Mouse (Mus musculus) MEL (cell line): Measurements from ENCODE around the gene Stx5a.

Source experiments
- CTCF ChIP-seq, 3 experiments: IDR thresholded peaks in 2 of 3; conservative IDR thresholded peaks in 1 of 3; 2 replicates each; pipeline ENCODE4 v1.5.1; 2011 to 2012; ENCODE audit warnings: low read length in 3 of 3, low read depth in 2 of 3, mild to moderate bottlenecking in 2 of 3, improper control_type of control experiment in 1 of 3, inconsistent platforms in 1 of 3, mixed read lengths in 1 of 3, moderate library complexity in 1 of 3; ENCODE audit not compliant: control insufficient read depth in 1 of 3, insufficient read depth in 1 of 3, poor library complexity in 1 of 3, severe bottlenecking in 1 of 3
- EP300 ChIP-seq, 2 experiments: IDR thresholded peaks; 2 replicates each; pipeline ENCODE4 v1.6.1; 2011; ENCODE audit warnings: improper control_type of control experiment in 2 of 2, low read length in 2 of 2, low read depth in 1 of 2, mild to moderate bottlenecking in 1 of 2
- RAD21 ChIP-seq: IDR thresholded peaks from 2 replicates; pipeline ENCODE4 v1.6.1; 2011; ENCODE audit warnings: mild to moderate bottlenecking, low read depth, low read length, improper control_type of control experiment

GRCm38 (mm10) chr19:8740603-8741002 lies 610 bp upstream of the Stx5a start, which contains the start of gene 1700092M07Rik:
- TF ChIP-seq EP300 (IDR thresholded peaks at IDR 0.05; ENCODE audit: low read depth in 1 of 2, low read length in 2 of 2): no peak
- TF ChIP-seq RAD21: no peak
- TF ChIP-seq CTCF (IDR thresholded peaks at IDR 0.05 in 2 of 3, conservative IDR thresholded peaks at IDR 0.05 in 1 of 3; ENCODE audit: control insufficient read depth in 1 of 3, insufficient read depth in 1 of 3, low read depth in 2 of 3, low read length in 3 of 3, poor library complexity in 1 of 3, severe bottlenecking in 1 of 3): no peak
